Mouse (Mus musculus): ENCODE results near the gene Syt8. TPM values are rescaled to one million over a fixed set of nuclear protein-coding genes. Genes with fewer than 3 reads are reported as not detected.

Gene Syt8
- 2.1 and 7.7 TPM in 2 replicates for polyA plus RNA-seq (2012; rRNA removed)

GRCm38 (mm10) chr7:142434137-142434865, at the start of gene Syt8:
Syt8 (plus strand) TSS chr7:142434850.

GRCm38 (mm10) chr7:142387419-142388148, 47.1 kb upstream of the Syt8 start, which contains the start of gene Ctsd:
Ctsd (minus strand) TSS chr7:142388038.

GRCm38 (mm10) chr7:142441585-142441984, 6.9 kb downstream of the Syt8 start, which contains the start of gene Tnni2:
Tnni2 (plus strand) TSS chr7:142441808.

GRCm38 (mm10) chr7:142460636-142461077, 26.0 kb downstream of the Syt8 start, which contains the start of gene Lsp1:
Lsp1 (plus strand) TSS chr7:142460809.

Other genes starting within 250 kb of the Syt8 start
- gene Gm10153, start 244.5 kb upstream of the Syt8 start, polyA plus RNA-seq (2012; rRNA removed), result not detected in 2 replicates
- gene Krtap5-3, start 233.5 kb upstream of the Syt8 start, polyA plus RNA-seq (2012; rRNA removed), result not detected in 2 replicates
- not detected in 2 replicates for gene Gm7579, start 223.0 kb upstream of the Syt8 start, polyA plus RNA-seq (2012; rRNA removed)
- not detected in 2 replicates for gene Krtap5-5, start 204.9 kb upstream of the Syt8 start, polyA plus RNA-seq (2012; rRNA removed)
- gene Gm40460, start 193.8 kb upstream of the Syt8 start, polyA plus RNA-seq (2012; rRNA removed), result not detected in 2 replicates
- gene Gm2431, start 176.5 kb upstream of the Syt8 start, polyA plus RNA-seq (2012; rRNA removed), result not detected in 2 replicates
- not detected in 2 replicates for gene Gm4559, start 160.5 kb upstream of the Syt8 start, polyA plus RNA-seq (2012; rRNA removed)
- gene Krtap5-1, start 137.7 kb upstream of the Syt8 start, polyA plus RNA-seq (2012; rRNA removed), result not detected in 2 replicates
- gene Krtap5-4, start 131.3 kb upstream of the Syt8 start, polyA plus RNA-seq (2012; rRNA removed), result not detected in 2 replicates
- gene Ifitm10, start 61.1 kb upstream of the Syt8 start, polyA plus RNA-seq (2012; rRNA removed), result 5.0 and 5.6 TPM in 2 replicates
- 0.52 and 2.4 TPM in 2 replicates for gene Gm49369, start 52.2 kb upstream of the Syt8 start, polyA plus RNA-seq (2012; rRNA removed)
- gene Ctsd, start 46.8 kb upstream of the Syt8 start, polyA plus RNA-seq (2012; rRNA removed), result 813 and 888 TPM in 2 replicates
- 6.2 and 8.1 TPM in 2 replicates for gene Tnni2, start 7.0 kb downstream of the Syt8 start, polyA plus RNA-seq (2012; rRNA removed)
- 134 and 175 TPM in 2 replicates for gene Lsp1, start 26.0 kb downstream of the Syt8 start, polyA plus RNA-seq (2012; rRNA removed)
- gene Tnnt3, start 64.0 kb downstream of the Syt8 start, polyA plus RNA-seq (2012; rRNA removed), result 1.6 and 4.3 TPM in 2 replicates
- 19.4 and 24.4 TPM in 2 replicates for gene Mrpl23, start 97.8 kb downstream of the Syt8 start, polyA plus RNA-seq (2012; rRNA removed)
- gene Igf2, start 232.0 kb downstream of the Syt8 start, polyA plus RNA-seq (2012; rRNA removed), result 43.7 and 48.8 TPM in 2 replicates
- gene Gm49394, start 235.1 kb downstream of the Syt8 start, polyA plus RNA-seq (2012; rRNA removed), result not detected in 2 replicates

Measured in ovary, adult 2 months (tissue).